Mouse (Mus musculus) cerebellum, adult 2 months (tissue): ENCODE measurements around the gene Olfr1411.

Source experiments
- CTCF ChIP-seq: fragments of 200-500 bp; IDR thresholded peaks from 2 replicates; pipeline ENCODE4 v1.5.1; 2011; ENCODE audit warnings: low read depth, mild to moderate bottlenecking, control low read depth, low read length, moderate library complexity, borderline replicate concordance; ENCODE audit not compliant: insufficient read depth
- POLR2A ChIP-seq: fragments of 200-500 bp; IDR thresholded peaks from 2 replicates; pipeline ENCODE4 v1.6.1; 2011; ENCODE audit warnings: low read length, control low read depth, borderline replicate concordance; ENCODE audit not compliant: insufficient read depth

GRCm38 (mm10) chr1:92633726-92634125 is 39.5 kb downstream of the Olfr1411 start:
- TF ChIP-seq POLR2A (no peak), CTCF (no peak)
